Mouse (Mus musculus) urinary bladder, postnatal 4 days (tissue): ENCODE data around the gene Mapk3.
"Not testable (repeated sequence)": the region's sequence is repeated elsewhere in the genome, so short reads cannot be mapped to it uniquely, and the experiment has no call there.

Source experiments
- DNase-seq, 2 experiments: peaks; one replicate each; pipeline ENCODE4 v3.0.0; 2021 to 2022; ENCODE audit warnings: low spot score in 2 of 2

The Mapk3 gene

GRCm38 (mm10) chr7:126759050-126759671 is at the start of gene Mapk3:
Gene Mapk3 (plus strand): TSS chr7:126759601.
- peak; percentile 88 for DNase-seq

DNA sequence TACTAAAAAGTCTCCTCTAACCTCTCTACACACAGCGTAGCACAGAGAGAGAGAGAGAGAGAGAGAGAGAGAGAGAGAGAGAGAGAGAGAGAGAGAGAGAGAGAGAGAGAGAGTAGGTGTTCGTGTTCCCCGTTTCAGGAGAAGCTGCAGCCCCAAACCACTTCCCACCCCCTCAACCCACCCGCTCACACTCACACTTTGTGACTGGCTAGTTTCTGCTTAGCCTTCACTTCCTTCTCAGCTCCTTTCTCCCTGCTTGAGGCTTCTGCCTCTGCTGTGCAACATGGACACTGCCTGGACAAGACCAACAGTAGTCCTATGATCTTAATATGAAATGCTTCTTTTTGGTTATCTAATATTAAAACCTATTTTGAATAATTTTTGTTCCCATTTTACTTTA is 49.1 kb upstream of the Mapk3 start:
- no peak for DNase-seq

DNA sequence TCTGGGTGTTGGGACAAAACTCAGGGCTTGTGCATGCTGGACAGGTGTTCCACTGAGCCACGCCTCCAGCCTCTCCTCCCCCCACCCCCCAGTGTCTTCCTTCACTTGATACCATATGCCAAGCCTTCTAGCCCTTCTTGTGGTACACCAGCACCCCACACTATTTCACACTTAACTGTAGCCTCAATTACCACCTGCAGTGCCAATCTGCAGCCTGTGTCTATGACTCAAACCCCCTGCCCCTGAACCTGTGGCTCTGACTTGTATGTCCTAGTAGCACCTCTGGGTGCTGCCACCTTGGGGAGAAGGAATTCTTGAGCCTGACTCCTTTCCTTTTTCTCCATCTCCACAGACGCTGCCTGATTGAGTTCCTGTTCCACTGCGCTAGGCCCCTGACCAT is 47.5 kb upstream of the Mapk3 start:
- DNase-seq: no peak

- no peak for DNase-seq
Observed at GRCm38 (mm10) chr7:126715679-126716078, 43.7 kb upstream of the Mapk3 start.

DNA sequence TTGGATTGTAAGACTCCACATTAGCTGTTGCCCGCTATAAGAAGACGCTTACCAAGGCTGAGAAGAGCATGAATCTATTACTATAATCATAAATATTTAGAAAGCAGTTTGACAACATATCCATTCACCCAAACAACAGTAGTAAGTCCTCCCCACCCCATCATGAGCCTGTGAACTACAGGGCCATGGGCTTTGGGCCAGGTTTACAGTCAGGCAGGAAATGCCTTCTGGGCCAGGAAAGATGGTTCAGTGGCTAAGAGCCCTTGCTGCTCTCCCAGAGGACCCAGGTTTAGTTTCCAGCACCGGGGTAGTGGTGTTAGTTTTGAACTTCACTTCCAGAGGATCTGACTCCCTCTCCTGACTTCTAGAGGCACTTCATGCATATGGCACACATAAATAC is 41.8 kb upstream of the Mapk3 start:
- DNase-seq: no peak

GRCm38 (mm10) chr7:126718787-126719337 is 40.5 kb upstream of the Mapk3 start:
- no peak for DNase-seq

- no peak for DNase-seq
Observed at GRCm38 (mm10) chr7:126721635-126722034, 37.8 kb upstream of the Mapk3 start.

GRCm38 (mm10) chr7:126725077-126725476 is 34.3 kb upstream of the Mapk3 start:
- DNase-seq: no peak

- DNase-seq: no peak
Observed at GRCm38 (mm10) chr7:126725667-126726066, 33.7 kb upstream of the Mapk3 start.

GRCm38 (mm10) chr7:126730256-126730789 is 29.1 kb upstream of the Mapk3 start:
- DNase-seq: not testable (repeated sequence)

DNA sequence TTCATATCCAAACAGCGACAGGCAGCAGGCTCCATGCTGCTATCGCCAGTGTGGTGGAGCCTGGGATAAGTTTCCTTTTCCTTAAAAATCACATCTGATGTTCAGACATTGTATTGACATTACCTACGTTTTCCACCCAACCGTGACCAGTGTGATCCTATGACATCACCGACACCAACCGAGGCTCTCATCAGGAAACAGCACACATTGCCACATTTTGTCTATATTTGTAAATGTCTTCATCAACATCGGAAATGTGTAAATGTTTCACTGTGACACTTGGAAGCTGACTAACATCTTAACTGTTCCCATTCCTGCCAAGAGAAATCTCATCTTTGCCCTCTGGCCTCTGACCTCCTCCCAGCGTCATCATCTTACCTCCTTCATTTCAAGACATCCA is 23.3 kb upstream of the Mapk3 start:
- DNase-seq: no peak

DNA sequence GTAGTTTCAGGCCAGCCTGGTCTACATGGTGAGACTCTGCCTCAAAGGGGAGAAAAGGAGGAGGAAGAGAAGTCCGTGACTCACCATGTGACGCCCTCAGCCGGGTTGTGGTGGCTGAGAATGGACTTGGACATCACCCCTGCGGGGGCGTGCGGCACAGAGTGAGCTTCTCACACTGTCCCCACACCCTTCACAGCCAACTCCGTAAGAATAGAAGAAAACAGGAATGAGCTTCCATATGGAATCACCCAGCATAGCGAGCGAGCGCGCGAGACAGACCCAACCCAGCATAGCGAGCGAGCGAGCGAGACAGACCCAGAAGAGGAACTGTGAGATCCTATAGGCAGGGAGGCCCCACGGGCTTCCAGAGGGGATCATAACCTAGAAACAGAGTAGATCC is 19.9 kb upstream of the Mapk3 start:
- no peak for DNase-seq

- DNase-seq: no peak
Observed at GRCm38 (mm10) chr7:126740132-126740735, 19.2 kb upstream of the Mapk3 start.

DNA sequence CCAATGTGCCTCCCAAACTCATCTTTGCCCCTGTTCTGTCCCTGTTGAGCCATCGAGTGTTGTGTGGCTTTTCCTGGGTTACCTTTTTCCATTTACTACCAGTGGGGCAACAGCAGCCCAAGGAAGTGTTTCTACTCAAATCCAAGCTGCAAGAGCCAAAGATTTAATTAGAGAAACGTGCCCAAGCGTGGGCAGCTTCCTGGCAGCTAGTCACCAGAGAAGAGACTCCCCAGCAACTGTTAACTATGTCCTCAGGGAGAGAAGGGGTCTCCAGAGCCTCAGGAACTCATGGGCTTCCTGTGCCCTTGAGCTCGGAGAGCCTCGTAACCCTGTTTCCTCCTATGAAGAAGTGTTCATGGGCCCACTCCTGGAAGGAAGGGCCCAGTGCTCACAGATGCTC is 18.4 kb upstream of the Mapk3 start:
- no peak for DNase-seq

GRCm38 (mm10) chr7:126741452-126741851 is 17.9 kb upstream of the Mapk3 start:
- DNase-seq: no peak

GRCm38 (mm10) chr7:126741964-126742482 is 17.4 kb upstream of the Mapk3 start:
- DNase-seq: no peak

DNA sequence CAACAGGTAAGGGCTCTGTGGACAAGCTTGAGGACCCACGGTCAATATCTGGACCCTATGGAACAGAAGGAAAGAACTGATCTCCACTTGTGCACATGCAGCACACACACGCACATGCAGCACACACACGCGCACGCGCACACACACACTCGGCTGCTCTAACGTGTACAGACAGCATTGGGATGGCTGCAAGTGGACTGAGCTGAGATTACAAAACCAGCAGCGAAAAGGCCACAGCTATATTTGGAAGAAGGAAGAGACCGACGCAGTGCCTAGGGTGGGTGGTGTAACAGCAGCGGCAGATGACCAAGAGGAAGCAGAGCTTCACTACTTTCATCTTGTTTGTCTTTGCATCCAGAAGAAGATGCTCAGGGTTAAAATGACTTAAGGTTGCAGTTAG is 13.3 kb upstream of the Mapk3 start:
- no peak for DNase-seq

GRCm38 (mm10) chr7:126746798-126747197 is 12.6 kb upstream of the Mapk3 start:
- no peak for DNase-seq

- no peak for DNase-seq
Observed at GRCm38 (mm10) chr7:126748824-126749223, 10.6 kb upstream of the Mapk3 start.

DNA sequence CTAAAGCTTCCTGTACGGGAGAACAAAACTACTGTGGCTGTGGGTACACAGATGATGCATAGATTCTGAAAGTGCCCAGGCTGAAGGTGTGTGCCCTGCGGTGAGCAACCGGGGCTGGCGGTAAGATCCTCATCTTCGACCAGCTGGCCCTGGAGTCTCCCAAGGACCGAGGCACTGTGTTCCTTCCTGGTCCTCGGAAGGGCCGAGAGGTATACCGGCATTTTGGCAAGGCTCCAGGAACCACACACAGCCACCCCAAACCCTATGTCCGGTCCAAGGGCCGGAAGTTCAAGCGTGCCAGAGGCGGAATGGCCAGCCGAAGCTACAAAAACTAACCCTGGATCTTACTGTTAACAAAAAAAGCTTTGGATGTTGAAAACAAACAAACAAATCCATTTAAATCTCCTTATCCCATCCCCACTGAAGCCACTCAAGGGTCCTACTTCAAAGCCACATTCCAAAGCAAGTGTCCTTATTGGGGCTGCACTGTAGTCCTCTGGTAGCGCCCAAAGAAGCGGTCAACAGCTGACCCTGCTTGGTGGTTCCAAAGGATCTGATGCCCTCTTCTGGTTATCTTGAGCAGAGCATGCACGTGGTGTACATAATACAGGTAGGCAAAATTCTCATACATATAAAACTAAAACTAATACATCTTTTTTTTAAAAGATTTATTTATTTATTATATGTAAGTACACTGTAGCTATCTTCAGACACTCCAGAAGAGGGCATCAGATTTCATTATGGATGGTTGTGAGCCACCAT is 9.6 kb upstream of the Mapk3 start:
- DNase-seq: peak in 1 of 2 experiments; percentile 13

DNA sequence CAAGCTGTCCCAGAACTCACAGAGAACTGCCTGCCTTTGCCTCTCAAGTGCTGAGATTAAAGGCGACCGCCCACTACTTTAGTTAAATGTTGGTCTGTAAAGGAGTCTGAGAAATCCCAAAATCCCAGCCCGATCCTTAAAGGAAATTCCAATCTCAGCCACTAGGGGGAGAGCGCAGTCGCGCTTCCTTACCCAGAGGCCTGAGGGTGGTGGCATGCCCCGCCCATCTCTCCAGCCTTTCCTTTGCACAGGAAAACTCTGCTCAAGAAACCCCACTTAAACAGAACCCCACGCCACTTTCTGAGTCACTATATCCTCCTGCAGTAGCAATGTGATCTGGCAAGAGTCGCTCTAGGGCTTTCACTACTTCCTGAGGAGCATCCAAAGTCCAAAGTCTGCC is 4.5 kb upstream of the Mapk3 start:
- DNase-seq: peak; percentile 61 to 82

DNA sequence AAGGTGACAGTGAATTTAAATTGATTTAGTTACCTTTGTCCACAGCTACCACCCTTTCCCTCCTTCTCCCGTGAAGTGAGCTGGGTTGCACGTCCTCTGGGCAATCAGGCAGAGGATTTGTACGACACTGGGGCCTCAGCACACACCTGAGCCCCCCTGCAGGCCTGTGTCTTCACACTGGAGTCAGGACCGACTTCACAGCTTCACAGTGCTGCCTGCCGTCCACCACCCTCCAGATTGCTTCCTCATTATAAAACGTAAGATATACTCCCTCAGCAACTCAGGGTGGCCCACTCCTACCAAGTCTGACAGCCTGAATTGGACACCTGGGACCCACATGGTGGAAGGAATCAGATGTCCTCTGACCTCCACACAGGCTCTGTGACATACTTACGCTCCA is 862 bp upstream of the Mapk3 start:
- DNase-seq: no peak
